Mouse (Mus musculus) spleen, adult 2 months (tissue): Measurements from ENCODE around the gene Hist3h2ba. TPM values are rescaled to one million over a fixed set of nuclear protein-coding genes. Genes with fewer than 3 reads are reported as not detected.
A peak's percentile ranks its signal among the peaks of the same experiment; 100 is the strongest.

ENCODE experiments used
- DNase-seq, 2 experiments: peaks; one replicate each; pipeline versions ENCODE4 v3.0.0 to v3.0.0-alpha.2; 2012 to 2021; ENCODE audit warnings: low spot score in 2 of 2, low read depth in 1 of 2
- H3K27ac ChIP-seq: fragments of 200-500 bp; 2 replicates; pipeline ENCODE4 v1.5.1; 2012; ENCODE audit warnings: low read length, inconsistent platforms; ENCODE audit not compliant: insufficient read depth
- H3K27me3 ChIP-seq: fragments of 200-500 bp; 2 replicates; pipeline ENCODE4 v1.6.1; 2012; ENCODE audit warnings: mild to moderate bottlenecking, moderate library complexity, low read length, inconsistent platforms; ENCODE audit not compliant: control insufficient read depth, insufficient read depth
- H3K36me3 ChIP-seq: fragments of 200-500 bp; 2 replicates; pipeline ENCODE4 v1.6.1; 2012; ENCODE audit warnings: mild to moderate bottlenecking, low read length, inconsistent platforms; ENCODE audit not compliant: control insufficient read depth, insufficient read depth
- H3K4me1 ChIP-seq: fragments of 200-500 bp; 2 replicates; pipeline ENCODE4 v1.6.1; 2011; ENCODE audit warnings: inconsistent platforms; ENCODE audit not compliant: control insufficient read depth, insufficient read depth, insufficient read length
- H3K4me3 ChIP-seq: fragments of 200-500 bp; 2 replicates; pipeline ENCODE4 v1.5.1; 2011; ENCODE audit warnings: mild to moderate bottlenecking, inconsistent platforms; ENCODE audit not compliant: insufficient read depth, insufficient read length; ENCODE audit errors: extremely low read depth
- CTCF ChIP-seq: fragments of 200-500 bp; IDR thresholded peaks from 2 replicates; pipeline ENCODE4 v1.5.1; 2011; ENCODE audit warnings: mild to moderate bottlenecking, inconsistent platforms; ENCODE audit not compliant: insufficient read depth, insufficient read length, insufficient replicate concordance; ENCODE audit errors: extremely low read depth
- POLR2A ChIP-seq: fragments of 200-500 bp; IDR thresholded peaks from 2 replicates; pipeline ENCODE4 v1.6.1; 2011; ENCODE audit warnings: low read depth, low read length, inconsistent platforms
- WGBS: fragments of 180-500 bp; shearing (Covaris S2); methylation state at CpG from one replicate; pipeline ENCODE4 v1.1.7; 2018; 5-methylcytosine and 5-hydroxymethylcytosine counted together
- polyA plus RNA-seq: library from polyadenylated mRNA; depleted of rRNA; stranded (reverse); fragments of >200 nt; gene quantifications from 2 replicates; pipeline ENCODE4 v1.2.3, GENCODE M21; 2012

Gene Hist3h2ba
- polyA plus RNA-seq, 1 experiment: 13.2 TPM

DNA sequence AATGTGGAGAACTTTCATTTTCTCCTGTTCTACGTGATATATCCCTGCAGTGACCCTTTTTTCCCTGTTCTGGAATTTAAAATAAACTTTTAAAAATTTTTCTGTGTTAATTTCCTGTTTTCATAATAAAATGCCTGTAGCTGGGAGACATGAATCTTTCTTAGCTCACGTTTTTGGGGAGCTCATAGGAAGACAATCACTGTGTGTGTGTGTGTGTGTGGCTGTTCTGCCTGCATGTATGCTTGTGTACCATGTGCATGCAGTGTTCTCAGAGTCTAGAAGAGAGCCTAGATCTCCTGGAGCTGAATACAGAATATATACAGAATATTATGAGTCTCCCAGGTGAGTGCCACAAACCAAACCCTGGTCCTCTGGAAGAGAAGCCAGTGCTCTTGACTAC, 21.7 kb upstream of the Hist3h2ba start:
- no peak overlapping the region for H3K27ac ChIP-seq
- H3K4me1 ChIP-seq: 0 out of 2 replicates have a peak, but pooled peaks cover 2% of the 10 kb centered on the region
- H3K4me3 ChIP-seq: no peak overlapping the region
- no peak for DNase-seq
- no peaks in the 10 kb centered on the region for H3K27me3 ChIP-seq
- 63% methylated on average over 2 of the region's 2 CpGs for WGBS
- TF ChIP-seq POLR2A (no peak), CTCF (no peak)
- H3K36me3 ChIP-seq: peaks cover under 1% of the 10 kb centered on the region; the same call in 1 of the 2 replicates

DNA sequence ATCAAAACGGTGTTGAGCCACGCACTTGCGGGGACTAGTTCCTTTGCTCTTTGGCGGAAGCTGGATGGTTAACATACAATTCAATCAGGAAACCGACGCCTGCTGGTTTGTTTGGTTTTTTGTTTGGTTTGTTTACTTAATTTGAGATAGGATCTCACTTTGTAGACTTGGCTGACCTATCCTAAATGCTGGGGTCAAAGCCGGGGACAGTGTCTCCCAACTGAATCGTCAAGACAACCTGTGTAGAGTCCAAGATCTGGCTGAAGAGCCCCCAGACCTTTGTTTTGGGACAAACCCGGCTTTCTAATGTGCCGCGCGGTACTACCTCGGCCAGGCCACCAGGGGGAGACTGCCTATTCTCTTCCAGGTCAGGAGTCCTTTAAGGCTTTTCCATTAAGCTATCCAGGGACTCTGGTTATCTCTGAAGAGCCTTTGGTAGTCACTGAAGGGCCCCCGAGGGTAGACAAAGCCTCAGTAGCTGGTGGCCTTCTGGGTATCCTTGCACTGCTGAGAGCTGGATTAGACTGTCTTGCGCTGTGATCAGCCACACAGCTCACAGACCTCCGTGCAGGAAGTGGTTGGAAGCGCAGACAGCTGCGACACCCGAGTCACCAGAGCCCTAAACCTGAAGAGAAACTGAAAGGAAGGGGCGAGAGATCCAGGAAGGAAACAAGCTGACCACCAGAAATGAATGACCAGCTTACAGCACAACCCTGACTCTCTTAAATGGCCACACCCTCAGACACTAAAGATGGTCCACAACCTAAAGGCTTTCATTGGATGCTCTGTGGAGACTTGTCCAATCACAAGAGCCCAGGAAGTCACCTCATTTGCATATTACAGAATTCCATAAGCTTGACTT, 20.7 kb upstream of the Hist3h2ba start:
- Histone ChIP-seq H3K27ac (peak overlapping the region; percentile 88), H3K27me3 (no peaks in the 10 kb centered on the region), H3K4me3 (peak overlapping the region; percentile 52), H3K4me1 (0 out of 2 replicates have a peak, but pooled peaks cover 2% of the 10 kb centered on the region), H3K36me3 (peaks cover 9% of the 10 kb centered on the region)
- DNase-seq: peak; percentile 63 to 80
- TF ChIP-seq POLR2A (no peak), CTCF (peak; percentile 76; the same call in 1 of the 2 replicates)
- WGBS: under 1% methylated on average over 20 of the region's 20 CpGs

DNA sequence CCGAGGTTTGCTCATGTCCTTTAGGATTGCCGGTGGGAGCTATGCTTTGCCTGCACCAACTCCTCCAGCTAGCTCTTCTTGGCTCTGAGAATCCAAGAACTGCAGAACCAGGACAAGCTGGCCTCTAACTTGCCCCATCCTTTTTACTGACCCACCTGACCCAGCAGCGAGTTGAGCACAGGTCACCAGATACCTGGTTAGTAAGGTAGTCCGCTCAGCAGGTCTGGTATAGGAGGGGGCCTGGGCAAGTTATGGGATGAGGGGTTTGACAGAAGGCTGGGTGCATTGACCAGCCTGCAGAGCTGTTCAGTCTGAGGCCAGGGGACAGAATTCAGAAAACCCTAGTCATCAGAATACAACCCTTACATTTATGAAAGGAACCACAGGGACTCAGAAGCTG, 19.7 kb upstream of the Hist3h2ba start:
- no peak for DNase-seq
- peaks cover 17% of the 10 kb centered on the region for H3K36me3 ChIP-seq
- H3K4me3 ChIP-seq: no peak overlapping the region
- no peaks in the 10 kb centered on the region for H3K27me3 ChIP-seq
- H3K4me1 ChIP-seq: 0 out of 2 replicates have a peak, but pooled peaks cover 2% of the 10 kb centered on the region
- WGBS: 90% methylated on average over 3 of the region's 4 CpGs
- H3K27ac ChIP-seq: no peak overlapping the region
- TF ChIP-seq CTCF (no peak), POLR2A (no peak)

DNA sequence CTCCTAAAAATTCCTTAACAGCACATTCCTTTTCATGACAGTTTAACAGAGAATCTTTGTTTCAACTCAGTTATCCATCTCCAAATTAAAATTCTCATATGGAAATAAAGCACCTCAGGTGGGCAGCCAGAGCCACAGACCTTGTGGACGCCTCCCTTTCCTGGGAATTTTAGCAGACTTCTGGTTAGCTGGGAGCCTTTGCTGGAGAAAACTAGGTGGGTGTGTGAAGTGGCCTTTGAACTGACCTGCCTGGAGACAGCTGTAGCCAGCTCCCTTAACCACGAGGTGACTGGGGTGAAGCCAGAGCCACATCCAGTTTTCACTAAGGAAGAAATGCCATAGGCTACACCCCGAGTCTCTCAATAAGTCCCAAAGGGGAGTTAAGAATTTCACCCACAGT, 19.1 kb upstream of the Hist3h2ba start:
- no peak overlapping the region for H3K27ac ChIP-seq
- no peaks in the 10 kb centered on the region for H3K27me3 ChIP-seq
- H3K4me3 ChIP-seq: no peak overlapping the region
- no peak for DNase-seq
- H3K4me1 ChIP-seq: 0 out of 2 replicates have a peak, but pooled peaks cover 2% of the 10 kb centered on the region
- TF ChIP-seq POLR2A (no peak), CTCF (no peak)
- WGBS: 68% methylated on average over 3 of the region's 3 CpGs
- peaks cover 20% of the 10 kb centered on the region for H3K36me3 ChIP-seq

DNA sequence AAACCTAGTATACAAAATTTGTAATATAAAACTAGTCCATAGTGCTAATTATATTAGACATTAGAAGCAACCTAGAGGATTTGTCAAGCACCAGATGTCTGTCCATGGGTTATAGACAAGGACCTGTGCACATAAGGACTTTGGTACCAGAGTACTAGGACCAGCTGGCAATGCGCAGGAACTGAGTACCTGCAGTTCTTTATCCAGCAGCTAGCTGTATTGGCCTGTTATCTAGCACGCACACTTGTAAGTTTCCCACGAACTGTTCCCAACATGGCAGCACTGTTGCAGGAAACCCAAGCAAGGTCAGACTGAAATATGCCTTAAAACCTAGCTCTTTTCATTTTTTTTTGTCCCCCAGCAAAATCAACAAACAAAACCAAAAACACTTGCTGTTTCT, 18.5 kb upstream of the Hist3h2ba start:
- TF ChIP-seq POLR2A (no peak), CTCF (no peak)

DNA sequence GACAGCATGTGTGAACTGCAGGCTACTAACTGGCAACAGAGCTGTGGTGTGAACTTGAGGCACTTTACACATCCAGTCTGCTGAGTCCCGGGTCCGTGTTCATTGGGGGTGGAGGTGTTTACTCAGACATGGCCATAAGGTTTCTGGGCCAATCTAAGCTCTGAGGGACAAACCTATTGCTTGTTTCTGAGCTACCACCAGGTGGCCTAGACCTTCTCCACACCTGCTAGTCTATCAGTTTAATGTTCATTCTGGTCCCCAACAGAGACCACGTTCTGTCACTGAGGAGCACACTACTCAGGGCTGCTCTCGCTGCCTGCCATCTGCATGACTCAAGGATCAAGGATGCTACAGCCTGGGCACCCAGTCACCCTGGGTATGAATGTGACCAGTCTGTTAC, 17.1 kb upstream of the Hist3h2ba start:
- no peak for DNase-seq
- Histone ChIP-seq H3K4me3 (no peak overlapping the region), H3K36me3 (peaks cover 23% of the 10 kb centered on the region), H3K27ac (no peak overlapping the region), H3K4me1 (peaks cover 2% of the 10 kb centered on the region; the same call in 1 of the 2 replicates), H3K27me3 (no peaks in the 10 kb centered on the region)
- WGBS: 71% methylated on average over 4 of the region's 4 CpGs
- no peak for TF ChIP-seq POLR2A
- no peak for TF ChIP-seq CTCF

More for the DNA sequence above, 18.5 kb upstream of the Hist3h2ba start:
- no peak for DNase-seq
- H3K36me3 ChIP-seq: peaks cover 20% of the 10 kb centered on the region
- H3K27me3 ChIP-seq: no peaks in the 10 kb centered on the region
- 0 out of 2 replicates have a peak, but pooled peaks cover 2% of the 10 kb centered on the region for H3K4me1 ChIP-seq
- no peak overlapping the region for H3K27ac ChIP-seq
- WGBS: 91% methylated on average over 3 of the region's 3 CpGs
- no peak overlapping the region for H3K4me3 ChIP-seq

DNA sequence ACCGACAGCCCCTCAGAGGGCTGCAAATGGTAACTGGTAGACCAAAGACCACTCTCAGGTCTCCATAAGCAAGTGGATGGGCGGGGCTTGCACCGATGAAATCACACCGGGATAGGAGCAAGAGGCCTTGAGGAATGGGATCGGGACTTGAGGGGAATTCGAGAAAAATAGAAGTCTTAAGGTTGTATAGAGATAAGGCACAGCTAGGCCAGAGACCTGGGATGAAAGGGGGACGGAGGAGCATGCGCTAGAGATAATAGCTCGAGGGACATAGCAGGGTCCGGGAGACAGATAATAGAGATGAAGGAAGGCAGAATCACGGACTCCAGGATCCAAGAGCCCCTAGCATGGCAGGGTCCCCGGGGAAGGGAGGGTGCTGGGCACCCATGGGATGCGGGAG, 10.8 kb upstream of the Hist3h2ba start:
- TF ChIP-seq CTCF: no peak
- TF ChIP-seq POLR2A: no peak
- 4% methylated on average over 13 of the region's 13 CpGs for WGBS

More for the DNA sequence above, 10.8 kb upstream of the Hist3h2ba start:
- DNase-seq: no peak
- Histone ChIP-seq H3K4me3 (peak overlapping the region; percentile 72), H3K4me1 (peaks cover 11% of the 10 kb centered on the region), H3K27ac (peak overlapping the region; percentile 88; the same call in 1 of the 2 replicates), H3K27me3 (no peaks in the 10 kb centered on the region), H3K36me3 (peaks cover 18% of the 10 kb centered on the region)
